Mouse (Mus musculus) kidney, embryonic 14.5 days (tissue): Measurements from ENCODE around the gene C1qb. TPM values are rescaled to one million over a fixed set of nuclear protein-coding genes. Genes with fewer than 3 reads are reported as not detected.

Experiments
- ATAC-seq: fragments of 200-750 bp; cut with Nextera tagmentation; 2 replicates; pipeline ENCODE4 v1.8.0; 2017; ENCODE audit warnings: moderate number of reproducible peaks, mild to moderate bottlenecking, moderate TSS enrichment, moderate library complexity; ENCODE audit not compliant: low FRiP score, low TSS enrichment
- H3K27ac ChIP-seq: fragments of 300-500 bp; sonication (generic); 2 replicates; pipeline ENCODE4 v1.5.1; 2014; ENCODE audit warnings: low read depth, mild to moderate bottlenecking, low read length, moderate library complexity, mixed read lengths
- H3K27me3 ChIP-seq: fragments of 300-500 bp; sonication (generic); 2 replicates; pipeline ENCODE4 v1.6.1; 2014; ENCODE audit warnings: mild to moderate bottlenecking, low read length; ENCODE audit not compliant: control insufficient read depth, insufficient read depth
- H3K36me3 ChIP-seq: fragments of 300-500 bp; sonication (generic); 2 replicates; pipeline ENCODE4 v1.6.1; 2014; ENCODE audit warnings: low read length, mixed read lengths; ENCODE audit not compliant: control insufficient read depth, insufficient read depth
- H3K4me1 ChIP-seq: fragments of 300-500 bp; sonication (generic); 2 replicates; pipeline ENCODE4 v1.6.1; 2014; ENCODE audit warnings: low read length, mixed read lengths; ENCODE audit not compliant: control insufficient read depth, insufficient read depth
- H3K4me2 ChIP-seq: fragments of 300-500 bp; sonication (generic); replicated peaks from 2 replicates; pipeline ENCODE4 v1.6.1; 2014; ENCODE audit warnings: low read depth, mild to moderate bottlenecking, low read length
- H3K4me3 ChIP-seq: fragments of 300-500 bp; sonication (generic); 2 replicates; pipeline ENCODE4 v1.5.1; 2014; ENCODE audit warnings: mild to moderate bottlenecking, low read length
- H3K9ac ChIP-seq: fragments of 300-500 bp; sonication (generic); 2 replicates; pipeline ENCODE4 v1.6.1; 2014; ENCODE audit warnings: low read depth, mild to moderate bottlenecking, low read length, moderate library complexity
- H3K9me3 ChIP-seq: fragments of 300-500 bp; sonication (generic); 2 replicates; pipeline ENCODE4 v1.6.1; 2016; ENCODE audit warnings: low read length; ENCODE audit not compliant: control insufficient read depth
- WGBS: fragments of 180-500 bp; shearing (Covaris S2); extraction: QIAGEN DNeasy Blood & Tissue Kit; methylation state at CpG from one replicate; pipeline ENCODE4 v1.1.7; 2014; 5-methylcytosine and 5-hydroxymethylcytosine counted together
- polyA plus RNA-seq: library from polyadenylated mRNA; unstranded; fragments of >200 nt; fragmentation: Nextera tagmentation; extraction: Ambion mirVana; gene quantifications from 2 replicates; pipeline ENCODE4 v1.2.1, GENCODE M21; 2014

The C1qb gene
- polyA plus RNA-seq, 1 experiment from 2014 or later: 38.8 TPM

- ATAC-seq: peak; percentile 14; the same call in 1 of the 2 replicates
- no peaks in the 10 kb centered on the region for H3K9me3 ChIP-seq
- 0 out of 2 replicates have a peak, but pooled peaks cover 4% of the 10 kb centered on the region for H3K4me1 ChIP-seq
- no peaks in the 10 kb centered on the region for H3K36me3 ChIP-seq
- 39% methylated on average over 20 of the region's 20 CpGs for WGBS
- H3K4me2 ChIP-seq: no peak overlapping the region
- no peak overlapping the region for H3K4me3 ChIP-seq
- H3K27me3 ChIP-seq: peaks cover 19% of the 10 kb centered on the region
- no peak overlapping the region for H3K27ac ChIP-seq
- H3K9ac ChIP-seq: no peak overlapping the region
Measured at GRCm38 (mm10) chr4:136916359-136917164, 30.6 kb upstream of the C1qb start.

- Histone ChIP-seq H3K4me2 (no peak overlapping the region), H3K9me3 (no peaks in the 10 kb centered on the region), H3K27me3 (peaks cover 32% of the 10 kb centered on the region), H3K4me1 (0 out of 2 replicates have a peak, but pooled peaks cover 4% of the 10 kb centered on the region), H3K9ac (no peak overlapping the region), H3K36me3 (no peaks in the 10 kb centered on the region), H3K4me3 (no peak overlapping the region), H3K27ac (no peak overlapping the region)
- ATAC-seq: no peak
- WGBS: 11% methylated on average over 9 of the region's 9 CpGs
Measured at GRCm38 (mm10) chr4:136912841-136913240, 26.9 kb upstream of the C1qb start.

- peaks cover 36% of the 10 kb centered on the region for H3K27me3 ChIP-seq
- no peak overlapping the region for H3K9ac ChIP-seq
- 45% methylated on average over 9 of the region's 9 CpGs for WGBS
- no peak overlapping the region for H3K27ac ChIP-seq
- H3K4me2 ChIP-seq: no peak overlapping the region
- no peak for ATAC-seq
- H3K36me3 ChIP-seq: no peaks in the 10 kb centered on the region
- H3K4me1 ChIP-seq: no peaks in the 10 kb centered on the region
- H3K4me3 ChIP-seq: no peak overlapping the region
- H3K9me3 ChIP-seq: no peaks in the 10 kb centered on the region
Measured at GRCm38 (mm10) chr4:136911804-136912203, 25.8 kb upstream of the C1qb start.

GRCm38 (mm10) chr4:136911211-136911646, 25.2 kb upstream of the C1qb start:
- WGBS: 1% methylated on average over 17 of the region's 17 CpGs
- H3K4me1 ChIP-seq: no peaks in the 10 kb centered on the region
- no peak overlapping the region for H3K4me2 ChIP-seq
- H3K36me3 ChIP-seq: no peaks in the 10 kb centered on the region
- no peaks in the 10 kb centered on the region for H3K9me3 ChIP-seq
- H3K27me3 ChIP-seq: peaks cover 37% of the 10 kb centered on the region
- H3K27ac ChIP-seq: no peak overlapping the region
- ATAC-seq: no peak
- H3K4me3 ChIP-seq: no peak overlapping the region
- H3K9ac ChIP-seq: no peak overlapping the region

- Histone ChIP-seq H3K4me1 (no peaks in the 10 kb centered on the region), H3K9ac (no peak overlapping the region), H3K4me2 (no peak overlapping the region), H3K9me3 (no peaks in the 10 kb centered on the region), H3K27ac (no peak overlapping the region), H3K27me3 (peaks cover 52% of the 10 kb centered on the region), H3K4me3 (no peak overlapping the region), H3K36me3 (no peaks in the 10 kb centered on the region)
- ATAC-seq: no peak
Measured at GRCm38 (mm10) chr4:136907809-136908208, 21.8 kb upstream of the C1qb start.

GRCm38 (mm10) chr4:136907033-136907432, 21.0 kb upstream of the C1qb start:
- 11% methylated on average over 7 of the region's 7 CpGs for WGBS
- Histone ChIP-seq H3K27ac (no peak overlapping the region), H3K36me3 (no peaks in the 10 kb centered on the region), H3K9me3 (no peaks in the 10 kb centered on the region), H3K9ac (no peak overlapping the region), H3K4me3 (no peak overlapping the region), H3K4me1 (no peaks in the 10 kb centered on the region), H3K27me3 (peaks cover 52% of the 10 kb centered on the region), H3K4me2 (no peak overlapping the region)
- no peak for ATAC-seq

GRCm38 (mm10) chr4:136904767-136905539, 19.0 kb upstream of the C1qb start:
- H3K4me2 ChIP-seq: no peak overlapping the region
- H3K9me3 ChIP-seq: no peaks in the 10 kb centered on the region
- no peak for ATAC-seq
- no peaks in the 10 kb centered on the region for H3K36me3 ChIP-seq
- WGBS: 2% methylated on average over 23 of the region's 23 CpGs
- H3K27me3 ChIP-seq: peaks cover 35% of the 10 kb centered on the region
- no peak overlapping the region for H3K27ac ChIP-seq
- H3K4me3 ChIP-seq: no peak overlapping the region
- H3K9ac ChIP-seq: no peak overlapping the region
- no peaks in the 10 kb centered on the region for H3K4me1 ChIP-seq

- Histone ChIP-seq H3K9ac (no peak overlapping the region), H3K4me2 (no peak overlapping the region), H3K36me3 (no peaks in the 10 kb centered on the region), H3K4me1 (no peaks in the 10 kb centered on the region), H3K9me3 (no peaks in the 10 kb centered on the region), H3K27me3 (peaks cover 36% of the 10 kb centered on the region), H3K4me3 (no peak overlapping the region), H3K27ac (no peak overlapping the region)
- no peak for ATAC-seq
- 72% methylated on average over 7 of the region's 7 CpGs for WGBS
Measured at GRCm38 (mm10) chr4:136899154-136899553, 13.2 kb upstream of the C1qb start.

- Histone ChIP-seq H3K9ac (no peak within 1 kb of the TSS), H3K9me3 (no peaks in the 10 kb centered on the region), H3K4me2 (no peak within 1 kb of the TSS), H3K36me3 (no peaks in the 10 kb centered on the region), H3K4me3 (no peak within 1 kb of the TSS), H3K27me3 (peaks cover 33% of the 10 kb centered on the region), H3K4me1 (no peaks in the 10 kb centered on the region), H3K27ac (no peak within 1 kb of the TSS)
- ATAC-seq: no peak
- 79% methylated on average over 9 of the region's 9 CpGs for WGBS
Measured at GRCm38 (mm10) chr4:136898637-136899036, 12.7 kb upstream of the C1qb start, which contains the start of gene C1qa. Gene C1qa (minus strand): TSS chr4:136898803.
